Mouse (Mus musculus): Measurements from ENCODE around the gene Cyp3a41a.
"Not testable (repeated sequence)": the region's sequence is repeated elsewhere in the genome, so short reads cannot be mapped to it uniquely, and the experiment has no call there.

DNA sequence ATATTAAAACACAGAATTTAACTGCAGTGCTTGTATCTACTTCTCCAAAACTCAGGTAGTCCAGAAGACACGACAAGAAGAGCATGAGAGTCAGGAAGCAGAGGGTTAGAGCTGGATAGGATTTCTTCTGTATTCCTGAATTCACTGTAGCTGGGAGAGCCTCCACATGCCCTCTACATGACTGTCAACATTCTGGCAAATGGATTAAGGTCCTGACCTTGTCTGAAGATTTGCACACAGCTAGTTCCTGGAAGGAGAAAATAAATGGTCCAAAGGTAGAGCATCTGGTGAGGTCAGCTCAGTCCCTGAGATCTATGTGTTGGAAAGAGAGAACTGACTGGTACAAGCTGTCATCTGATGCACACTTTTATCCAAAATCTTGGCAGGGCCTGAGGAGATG, 5.6 kb downstream of the Cyp3a41a start:
- TF ChIP-seq CTCF (IDR thresholded peaks at IDR 0.05; ENCODE audit: insufficient read depth, low read length); POLR2A (IDR thresholded peaks at IDR 0.05; ENCODE audit: borderline replicate concordance, extremely low read depth, low read depth, low read length): not testable (repeated sequence)

Data from lung, adult 2 months (tissue).